Comparison of ENCODE assay signal across 11 mouse cellular contexts in the genomic region with DNA sequence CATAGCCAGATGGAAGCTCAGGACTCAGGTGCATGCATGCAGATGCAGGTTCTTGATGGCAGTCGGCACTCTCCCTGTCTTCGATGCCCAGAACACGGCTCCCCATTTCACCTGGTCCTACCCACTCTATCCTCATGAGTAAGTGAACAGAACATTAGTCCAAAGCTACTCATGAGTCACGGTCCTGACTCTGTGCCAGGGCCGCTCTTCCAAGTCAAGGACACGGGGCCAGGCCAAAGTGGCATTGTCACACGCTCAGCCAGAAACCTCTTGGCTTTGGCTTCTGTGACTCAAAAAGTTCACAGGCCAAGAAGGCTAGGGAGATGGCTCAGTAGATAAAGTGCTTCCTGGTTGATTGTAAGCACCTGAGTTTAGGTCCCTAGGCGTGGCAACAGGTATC.
DNase-seq lines count a peak whose midpoint lies in the region; ATAC-seq and TF ChIP-seq lines count a peak whose summit lies in the region.
"Had no signal": no experiment of that assay in that cellular context is flagged by ENCODE, and none has a peak within 500 bp of the region (broad histone marks: within the 10 kb centered on the region; RNA-seq: fewer than 3 reads in every experiment).

No protein-coding gene starts in this region.

- no peak for TF ChIP-seq POLR2A in heart, adult 2 months (IDR thresholded peaks at IDR 0.05; ENCODE audit: insufficient read depth, low read depth, low read length)

- H3K36me3 ChIP-seq in heart, adult 2 months (ENCODE audit: control insufficient read depth, insufficient read depth, low read length) = no peaks in the 10 kb centered on the region
- no peaks in the 10 kb centered on the region for H3K36me3 ChIP-seq in heart, embryonic 11.5 days (ENCODE audit: control insufficient read depth, insufficient read depth, low read length)
- H3K36me3 ChIP-seq: embryonic facial prominence, embryonic 15.5 days had no signal

- H3K79me2 ChIP-seq in heart, adult 2 months (replicated peaks; ENCODE audit: control insufficient read depth, insufficient read depth, low read length) = no peaks in the 10 kb centered on the region

- CTCF ChIA-PET in Patski (lab: Charles Lee) = interaction anchor here (0.7 to 8.5 kb wide), 4 partner anchors 10 to 18 kb away, joined by 3 to 71 read pairs (median 4); no protein-coding TSS in a partner anchor

- no peaks in the 10 kb centered on the region for H3K27me3 ChIP-seq in heart, adult 2 months (ENCODE audit: control insufficient read depth, insufficient read depth, low read length)
- no peaks in the 10 kb centered on the region for H3K27me3 ChIP-seq in heart, embryonic 11.5 days (ENCODE audit: control insufficient read depth, insufficient read depth, low read length)
- H3K27me3 ChIP-seq in Patski = no peaks in the 10 kb centered on the region
- H3K27me3 ChIP-seq: embryonic facial prominence, embryonic 15.5 days had no signal

- DNase-seq in heart, adult 2 months = peak; percentile 53 to 67
- peak; percentile 71 for DNase-seq in Patski (ENCODE audit: low read depth, low spot score)
- DNase-seq in fat pad, adult 2 months (ENCODE audit: extremely low read depth, low read depth, low spot score) = peak; percentile 95
- DNase-seq in lung, postnatal 14 days = peak; percentile 35
- no peak for DNase-seq in layer of hippocampus, adult 2 months (ENCODE audit: low spot score in 2 of 2)
- DNase-seq in frontal cortex, postnatal 10 days (ENCODE audit: low spot score in 2 of 2) = no peak
- no peak for DNase-seq in layer of hippocampus, postnatal 10 days (ENCODE audit: low spot score in 2 of 2)
- DNase-seq: thymus, adult 18-20 months had no signal

- no peak overlapping the region for H3K9ac ChIP-seq in heart, adult 2 months (ENCODE audit: low read depth, low read length)
- H3K9ac ChIP-seq in heart, embryonic 11.5 days (ENCODE audit: low read depth, low read length) = no peak overlapping the region
- H3K9ac ChIP-seq: embryonic facial prominence, embryonic 15.5 days; liver, embryonic 14.5 days had no signal

- in situ Hi-C loops in Patski (cut with MboI; ENCODE audit: low pct_unique_long_range_greater_than_20kb) = loop anchor here (25.0 kb wide), 1 partner anchor 1959 kb away; no protein-coding TSS in a partner anchor

- WGBS in heart, adult 2 months = 66% methylated on average over 8 of the region's 8 CpGs
- 91% methylated on average over 8 of the region's 8 CpGs for WGBS in heart, embryonic 11.5 days (ENCODE audit: insufficient replicate concordance)

- no peaks in the 10 kb centered on the region for H3K4me1 ChIP-seq in heart, adult 2 months (ENCODE audit: control insufficient read depth, insufficient read depth, low read length)
- H3K4me1 ChIP-seq in heart, embryonic 11.5 days (ENCODE audit: control insufficient read depth, insufficient read depth, low read length) = no peaks in the 10 kb centered on the region
- H3K4me1 ChIP-seq: embryonic facial prominence, embryonic 15.5 days had no signal

- TF ChIP-seq CTCF in heart, adult 2 months (IDR thresholded peaks at IDR 0.05) = no peak
- no peak for TF ChIP-seq CTCF in Patski (IDR thresholded peaks at IDR 0.05)
- no peak for TF ChIP-seq CTCF in layer of hippocampus, adult 2 months (conservative IDR thresholded peaks at IDR 0.05)

- intact Hi-C loops in heart, adult 2 months (cut with DNase I) = no loop called here

- no peak for ATAC-seq in heart, embryonic 11.5 days (replicated peaks; ENCODE audit: insufficient number of reproducible peaks, low FRiP score, low TSS enrichment)
- ATAC-seq in Patski = peak; percentile 61

- POLR2A ChIA-PET in Patski (lab: Charles Lee) = interaction anchor here (0.7 to 1.6 kb wide), 3 partner anchors 14 to 211 kb away, joined by 3 to 4 read pairs (median 3); no protein-coding TSS in a partner anchor

- no peaks in the 10 kb centered on the region for H3K9me3 ChIP-seq in heart, embryonic 11.5 days (replicated peaks; ENCODE audit: control insufficient read depth, low read length)
- H3K9me3 ChIP-seq: embryonic facial prominence, embryonic 15.5 days had no signal

- H3K4me3 ChIP-seq in heart, adult 2 months = no peak overlapping the region
- H3K4me3 ChIP-seq in heart, embryonic 11.5 days (ENCODE audit: low read depth, low read length) = no peak overlapping the region
- no peak overlapping the region for H3K4me3 ChIP-seq in layer of hippocampus, adult 2 months
- H3K4me3 ChIP-seq: embryonic facial prominence, embryonic 15.5 days had no signal

- TF ChIP-seq EP300 in heart, adult 2 months (IDR thresholded peaks at IDR 0.05; ENCODE audit: insufficient read depth, low read depth, low read length) = no peak

- H3K4me2 ChIP-seq in heart, embryonic 11.5 days = no peak overlapping the region
- H3K4me2 ChIP-seq: embryonic facial prominence, embryonic 15.5 days had no signal

- H3K27ac ChIP-seq in heart, adult 2 months = no peak overlapping the region
- H3K27ac ChIP-seq in heart, embryonic 11.5 days (ENCODE audit: low read depth, low read length) = no peak overlapping the region
- no peak overlapping the region for H3K27ac ChIP-seq in layer of hippocampus, adult 2 months
- H3K27ac ChIP-seq: embryonic facial prominence, embryonic 15.5 days; liver, embryonic 14.5 days had no signal

Comparison
In these comparisons a context has a peak if more than half of its experiments do, and no peak if none do; other contexts are left out.
1. DNase-seq: peak in heart, adult 2 months (2 of 2), Patski (single experiment), fat pad, adult 2 months (single experiment) and lung, postnatal 14 days (single experiment); none in layer of hippocampus, adult 2 months (0 of 2), frontal cortex, postnatal 10 days (0 of 2) and layer of hippocampus, postnatal 10 days (0 of 2).